Mouse (Mus musculus) neural tube, embryonic 15.5 days (tissue): Measurements from ENCODE around the gene Tmppe. TPM values are rescaled to one million over a fixed set of nuclear protein-coding genes. Genes with fewer than 3 reads are reported as not detected.
"Not testable (repeated sequence)": the region's sequence is repeated elsewhere in the genome, so short reads cannot be mapped to it uniquely, and the experiment has no call there.

Source experiments
- ATAC-seq: fragments of 200-750 bp; cut with Nextera tagmentation; 2 replicates; pipeline ENCODE4 v1.8.0; 2017; ENCODE audit warnings: mild to moderate bottlenecking, moderate TSS enrichment, moderate library complexity; ENCODE audit not compliant: low FRiP score
- H3K27ac ChIP-seq: fragments of 300-500 bp; sonication (generic); replicated peaks from 2 replicates; pipeline ENCODE4 v1.5.1; 2015; ENCODE audit warnings: mild to moderate bottlenecking, inconsistent platforms
- H3K27me3 ChIP-seq: fragments of 300-500 bp; sonication (generic); replicated peaks from 2 replicates; pipeline ENCODE4 v1.6.1; 2015; ENCODE audit warnings: inconsistent platforms
- H3K36me3 ChIP-seq: fragments of 300-500 bp; sonication (generic); 2 replicates; pipeline ENCODE4 v1.6.1; 2015; ENCODE audit warnings: inconsistent platforms
- H3K4me1 ChIP-seq: fragments of 300-500 bp; sonication (generic); 2 replicates; pipeline ENCODE4 v1.6.1; 2015; ENCODE audit warnings: inconsistent platforms
- H3K4me2 ChIP-seq: fragments of 300-500 bp; sonication (generic); 2 replicates; pipeline ENCODE4 v1.6.1; 2015; ENCODE audit warnings: inconsistent platforms, mild to moderate bottlenecking, moderate library complexity
- H3K4me3 ChIP-seq: fragments of 300-500 bp; sonication (generic); replicated peaks from 2 replicates; pipeline ENCODE4 v1.5.1; 2015; ENCODE audit warnings: mild to moderate bottlenecking, inconsistent platforms
- H3K9ac ChIP-seq: fragments of 300-500 bp; sonication (generic); replicated peaks from 2 replicates; pipeline ENCODE4 v1.6.1; 2015; ENCODE audit warnings: mild to moderate bottlenecking, inconsistent platforms
- H3K9me3 ChIP-seq: fragments of 300-500 bp; sonication (generic); replicated peaks from 2 replicates; pipeline ENCODE4 v1.6.1; 2016; ENCODE audit warnings: inconsistent platforms
- WGBS: fragments of 180-500 bp; shearing (Covaris S2); methylation state at CpG from one replicate; pipeline ENCODE4 v1.1.7; 2015; ENCODE audit warnings: mixed read lengths; 5-methylcytosine and 5-hydroxymethylcytosine counted together
- polyA plus RNA-seq: library from polyadenylated mRNA; unstranded; fragments of >200 nt; fragmentation: Nextera tagmentation; extraction: Ambion mirVana; gene quantifications from 2 replicates; pipeline ENCODE4 v1.2.1, GENCODE M21; 2015

Tmppe gene
- polyA plus RNA-seq = 8.8 and 11.8 TPM in 2 replicates

DNA sequence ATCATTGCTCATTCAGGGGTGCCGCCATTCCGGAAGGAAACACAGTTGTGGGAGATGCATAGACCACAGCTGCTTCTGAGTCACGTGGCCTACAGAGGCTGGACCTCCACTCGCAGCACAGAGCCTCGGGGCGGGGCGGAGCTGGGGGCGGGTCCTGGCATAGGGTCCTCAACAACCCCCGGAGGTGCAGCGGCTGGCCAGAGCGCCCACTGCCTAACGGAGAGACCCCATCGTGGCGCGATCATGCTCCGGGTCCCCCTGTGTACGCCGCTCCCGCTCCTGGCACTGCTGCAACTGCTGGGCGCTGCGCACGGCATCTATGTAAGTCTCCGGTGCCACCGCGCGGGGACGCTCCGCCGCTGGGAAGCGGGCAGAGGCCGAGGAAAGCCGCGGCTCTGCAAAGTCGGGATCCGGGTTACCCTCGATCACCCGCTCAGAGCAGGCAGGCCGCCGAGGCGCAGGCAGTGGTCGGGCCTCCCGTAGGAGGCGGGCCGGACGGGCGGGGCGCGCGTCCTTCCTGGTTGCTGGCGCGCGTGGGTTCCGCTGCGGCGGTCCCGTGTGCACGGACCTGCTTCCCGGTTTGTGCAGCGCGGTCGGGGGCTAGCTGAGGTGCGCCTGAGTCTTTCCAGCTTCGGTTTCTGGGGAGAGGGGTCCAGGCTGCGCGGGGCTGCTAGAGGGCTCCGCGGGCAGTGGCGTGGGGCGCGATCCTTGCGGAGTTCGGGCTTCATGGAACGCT lies at the start of gene Tmppe, which contains the start of gene Glb1:
Gene Tmppe, plus strand, starts transcription at position 157 of the 736 bp plus-strand sequence.
Gene Glb1, plus strand, starts transcription at position 128 of the 736 bp plus-strand sequence.
- Histone ChIP-seq H3K27me3 (no peaks in the 10 kb centered on the region), H3K36me3 (peaks cover 22% of the 10 kb centered on the region), H3K4me2 (peak within 1 kb of the TSS; percentile 76), H3K9me3 (no peaks in the 10 kb centered on the region), H3K27ac (peak within 1 kb of the TSS; percentile 92), H3K4me3 (peak within 1 kb of the TSS; percentile 70), H3K4me1 (peaks cover 17% of the 10 kb centered on the region), H3K9ac (peak within 1 kb of the TSS; percentile 77)
- WGBS = under 1% methylated on average over 65 of the region's 73 CpGs
- ATAC-seq = peak; percentile 98

DNA sequence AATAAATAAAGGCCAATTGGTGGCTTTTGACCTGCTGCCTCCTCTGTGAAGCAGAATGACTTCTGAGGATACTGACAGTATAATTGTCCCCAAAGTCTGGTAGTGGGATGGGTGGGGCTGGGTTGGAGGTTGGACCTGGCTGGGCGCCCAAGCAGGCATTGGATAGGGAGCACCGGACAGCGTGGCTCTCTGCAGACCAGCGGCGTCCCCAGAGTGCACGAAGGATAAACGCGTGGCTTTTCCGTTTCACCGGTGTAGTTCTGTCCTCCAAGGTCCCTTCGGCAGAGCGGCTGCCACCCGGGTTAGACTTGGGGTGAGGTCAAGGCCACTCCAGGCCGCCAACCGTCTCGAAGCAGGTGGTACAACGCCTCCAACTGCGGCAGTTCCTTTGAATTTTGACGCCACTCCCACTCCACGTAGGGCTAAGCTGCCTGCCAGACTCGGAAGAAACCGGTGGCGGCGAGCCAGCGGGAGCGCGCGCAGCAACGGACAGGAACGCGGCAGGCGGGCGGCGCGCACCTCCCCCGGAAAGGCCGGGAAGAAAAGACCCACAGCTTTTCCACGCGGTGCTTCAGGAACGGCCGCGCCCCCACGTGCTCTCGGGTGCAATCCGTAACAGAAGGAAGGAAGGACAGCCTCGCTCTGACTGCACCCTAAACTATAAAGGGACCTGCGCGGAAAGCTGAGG lies 33.0 kb upstream of the Tmppe start:
- Histone ChIP-seq H3K27ac (peak overlapping the region; percentile 60; the same call in 1 of the 2 replicates), H3K9ac (peak overlapping the region; percentile 59), H3K27me3 (0 out of 2 replicates have a peak, but pooled peaks cover 4% of the 10 kb centered on the region), H3K4me2 (peak overlapping the region; percentile 84), H3K9me3 (no peaks in the 10 kb centered on the region), H3K4me1 (peaks cover 9% of the 10 kb centered on the region), H3K36me3 (no peaks in the 10 kb centered on the region), H3K4me3 (peak overlapping the region; percentile 52)
- peak; percentile 86 for ATAC-seq
- WGBS = under 1% methylated on average over 44 of the region's 48 CpGs

DNA sequence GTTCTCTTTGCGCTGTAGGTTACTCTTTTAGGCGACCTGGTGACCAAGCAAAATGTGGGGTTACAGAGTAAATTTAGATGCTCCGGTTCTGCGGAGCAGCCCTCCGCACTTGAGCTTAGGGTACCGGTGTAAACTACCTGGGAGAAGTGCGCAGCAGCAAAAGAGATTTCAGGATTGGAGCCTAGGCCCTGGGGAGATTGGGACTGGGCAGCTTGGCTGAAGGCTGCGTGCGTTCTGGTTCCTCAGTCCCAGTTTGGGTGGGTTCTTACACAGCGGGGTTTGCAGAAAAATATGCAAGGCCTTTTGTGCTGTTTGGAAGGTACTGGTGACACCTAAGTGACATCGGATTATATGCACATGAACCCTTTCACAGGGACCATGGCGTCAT lies 32.4 kb upstream of the Tmppe start:
- WGBS = 14% methylated on average over 12 of the region's 12 CpGs
- peak overlapping the region; percentile 59 for H3K9ac ChIP-seq
- peak overlapping the region; percentile 52 for H3K4me3 ChIP-seq
- ATAC-seq = peak; percentile 61; the same call in 1 of the 2 replicates
- 0 out of 2 replicates have a peak, but pooled peaks cover 4% of the 10 kb centered on the region for H3K27me3 ChIP-seq
- no peaks in the 10 kb centered on the region; the same call in 1 of the 2 replicates for H3K36me3 ChIP-seq
- peaks cover 9% of the 10 kb centered on the region for H3K4me1 ChIP-seq
- H3K4me2 ChIP-seq = peak overlapping the region; percentile 84
- H3K27ac ChIP-seq = peak overlapping the region; percentile 60; the same call in 1 of the 2 replicates
- H3K9me3 ChIP-seq = no peaks in the 10 kb centered on the region

- not testable (repeated sequence) for H3K27ac ChIP-seq, H3K4me3 ChIP-seq, H3K4me1 ChIP-seq, ATAC-seq, H3K27me3 ChIP-seq, H3K9ac ChIP-seq, H3K4me2 ChIP-seq, H3K36me3 ChIP-seq, H3K9me3 ChIP-seq
- WGBS = 65% methylated on average over 5 of the region's 5 CpGs
Measured at GRCm38 (mm10) chr9:114369389-114369788, 31.5 kb upstream of the Tmppe start.

DNA sequence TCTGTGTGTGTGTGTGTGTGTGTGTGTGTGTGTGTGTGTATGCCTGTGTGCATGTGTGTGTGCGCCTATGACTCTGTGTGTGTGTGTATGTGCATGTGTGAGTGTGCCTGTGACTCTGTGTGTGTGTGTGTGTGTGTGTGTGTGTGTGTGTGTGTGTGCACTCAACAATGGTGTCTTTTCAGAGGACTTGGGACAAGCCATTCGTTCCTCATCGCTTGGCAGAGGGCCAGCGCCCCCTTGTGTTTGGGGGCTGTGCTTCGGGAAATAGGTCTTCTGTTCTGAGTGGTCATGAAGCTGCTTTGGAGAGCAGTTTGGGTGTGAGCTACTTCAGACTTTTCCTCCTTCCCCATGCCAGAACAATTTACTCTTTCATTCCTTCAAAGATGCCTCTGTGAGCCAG lies 29.2 kb upstream of the Tmppe start:
- H3K27me3 ChIP-seq, H3K27ac ChIP-seq, H3K36me3 ChIP-seq, H3K4me3 ChIP-seq, H3K4me2 ChIP-seq, ATAC-seq, H3K4me1 ChIP-seq, H3K9ac ChIP-seq, H3K9me3 ChIP-seq: not testable (repeated sequence)
- WGBS = 23% methylated on average over 5 of the region's 5 CpGs

- 92% methylated on average over 10 of the region's 10 CpGs for WGBS
- H3K4me1 ChIP-seq = no peaks in the 10 kb centered on the region
- H3K9ac ChIP-seq = no peak overlapping the region
- peaks cover 7% of the 10 kb centered on the region; the same call in 1 of the 2 replicates for H3K36me3 ChIP-seq
- H3K27me3 ChIP-seq = no peaks in the 10 kb centered on the region
- ATAC-seq = no peak
- no peak overlapping the region for H3K27ac ChIP-seq
- no peak overlapping the region for H3K4me3 ChIP-seq
- no peaks in the 10 kb centered on the region for H3K9me3 ChIP-seq
- no peak overlapping the region for H3K4me2 ChIP-seq
Measured at GRCm38 (mm10) chr9:114375276-114375962, 25.5 kb upstream of the Tmppe start.

GRCm38 (mm10) chr9:114377168-114377567 lies 23.7 kb upstream of the Tmppe start:
- H3K27me3 ChIP-seq = no peaks in the 10 kb centered on the region
- H3K4me2 ChIP-seq = no peak overlapping the region
- no peaks in the 10 kb centered on the region for H3K9me3 ChIP-seq
- no peak overlapping the region for H3K4me3 ChIP-seq
- no peak overlapping the region for H3K9ac ChIP-seq
- peaks cover 7% of the 10 kb centered on the region; the same call in 1 of the 2 replicates for H3K36me3 ChIP-seq
- 94% methylated on average over 10 of the region's 10 CpGs for WGBS
- no peak for ATAC-seq
- no peaks in the 10 kb centered on the region for H3K4me1 ChIP-seq
- no peak overlapping the region for H3K27ac ChIP-seq

- 88% methylated on average over 12 of the region's 12 CpGs for WGBS
- no peak for ATAC-seq
- H3K27ac ChIP-seq = no peak overlapping the region
Measured at GRCm38 (mm10) chr9:114379871-114380270, 21.0 kb upstream of the Tmppe start.

GRCm38 (mm10) chr9:114380881-114381733 lies 19.8 kb upstream of the Tmppe start:
- Histone ChIP-seq H3K4me3 (no peak overlapping the region), H3K4me1 (no peaks in the 10 kb centered on the region), H3K27me3 (no peaks in the 10 kb centered on the region), H3K36me3 (0 out of 2 replicates have a peak, but pooled peaks cover 7% of the 10 kb centered on the region), H3K9me3 (no peaks in the 10 kb centered on the region), H3K9ac (no peak overlapping the region), H3K4me2 (no peak overlapping the region), H3K27ac (no peak overlapping the region)
- ATAC-seq = no peak
- 69% methylated on average over 17 of the region's 17 CpGs for WGBS

More at GRCm38 (mm10) chr9:114379871-114380270, 21.0 kb upstream of the Tmppe start:
- 0 out of 2 replicates have a peak, but pooled peaks cover 7% of the 10 kb centered on the region for H3K36me3 ChIP-seq
- H3K4me2 ChIP-seq = no peak overlapping the region
- no peaks in the 10 kb centered on the region for H3K4me1 ChIP-seq
- H3K9ac ChIP-seq = no peak overlapping the region
- H3K4me3 ChIP-seq = no peak overlapping the region
- no peaks in the 10 kb centered on the region for H3K9me3 ChIP-seq
- H3K27me3 ChIP-seq = no peaks in the 10 kb centered on the region

DNA sequence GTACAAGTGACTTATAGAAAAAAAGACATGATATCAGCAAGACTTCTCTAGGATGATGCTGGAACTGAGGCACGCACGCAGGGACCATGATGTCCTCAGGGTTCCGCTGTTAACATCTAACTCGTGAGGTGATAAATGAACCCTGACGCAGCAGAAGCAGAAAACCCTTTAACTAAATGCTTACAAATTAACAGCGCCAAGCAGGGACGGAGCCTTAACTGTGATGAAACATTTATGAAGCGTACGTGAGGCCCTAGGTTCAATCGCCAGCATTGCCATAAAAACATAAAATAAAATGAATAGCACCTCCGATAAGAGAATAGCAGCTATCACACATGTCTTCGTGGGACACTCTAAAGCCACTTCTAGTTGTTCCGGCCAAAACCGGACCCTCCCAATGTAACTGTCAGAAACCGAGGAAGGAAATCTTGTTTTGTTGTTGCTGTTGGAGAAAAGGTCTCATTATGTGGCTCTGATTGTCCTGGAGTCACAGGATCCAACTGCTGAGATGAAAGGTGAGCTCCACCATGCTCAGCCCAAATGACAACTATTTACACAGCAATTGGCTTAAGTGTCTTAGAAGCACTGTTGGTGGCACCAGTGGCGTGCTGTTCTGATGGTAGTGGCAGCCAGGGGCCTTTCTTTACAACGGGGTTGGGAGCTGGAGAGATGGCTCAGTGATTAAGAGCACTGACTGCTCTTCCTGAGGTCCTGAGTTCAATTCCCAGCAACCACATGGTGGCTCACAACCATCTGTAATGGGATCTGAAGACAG lies 17.8 kb upstream of the Tmppe start:
- H3K9ac ChIP-seq = no peak overlapping the region
- no peaks in the 10 kb centered on the region for H3K9me3 ChIP-seq
- 0 out of 2 replicates have a peak, but pooled peaks cover 7% of the 10 kb centered on the region for H3K36me3 ChIP-seq
- no peak overlapping the region for H3K4me3 ChIP-seq
- no peak for ATAC-seq
- no peaks in the 10 kb centered on the region for H3K4me1 ChIP-seq
- H3K27me3 ChIP-seq = no peaks in the 10 kb centered on the region
- WGBS = 44% methylated on average over 17 of the region's 17 CpGs
- no peak overlapping the region for H3K4me2 ChIP-seq
- H3K27ac ChIP-seq = no peak overlapping the region
